ENCODE assay signal across 20 mouse cellular contexts in genomic region chr7:138075231-138075630, GRCm38 (mm10).
DNase-seq lines count a peak whose midpoint lies in the region; ATAC-seq and TF ChIP-seq lines count a peak whose summit lies in the region.
"Had no signal": no experiment of that assay in that cellular context is flagged by ENCODE, and none has a peak within 500 bp of the region (broad histone marks: within the 10 kb centered on the region; RNA-seq: fewer than 3 reads in every experiment).

No protein-coding gene starts in this region.

- no peak overlapping the region for H3K4me2 ChIP-seq in forebrain, embryonic 14.5 days (ENCODE audit: low read length)
- no peak overlapping the region for H3K4me2 ChIP-seq in forebrain, embryonic 16.5 days (ENCODE audit: low read length)
- no peak overlapping the region for H3K4me2 ChIP-seq in kidney, embryonic 14.5 days (replicated peaks; ENCODE audit: low read depth, low read length)
- H3K4me2 ChIP-seq in midbrain, embryonic 14.5 days (ENCODE audit: low read length) = no peak overlapping the region
- H3K4me2 ChIP-seq in midbrain, postnatal 0 days (ENCODE audit: low read depth, low read length, poor library complexity, severe bottlenecking) = no peak overlapping the region
- H3K4me2 ChIP-seq: forebrain, embryonic 15.5 days; hindbrain, embryonic 12.5 days had no signal

- H3K4me3 ChIP-seq in forebrain, embryonic 14.5 days (ENCODE audit: low read depth, low read length) = no peak overlapping the region
- H3K4me3 ChIP-seq in forebrain, embryonic 16.5 days (replicated peaks; ENCODE audit: low read length) = no peak overlapping the region
- no peak overlapping the region for H3K4me3 ChIP-seq in kidney, embryonic 14.5 days (ENCODE audit: low read length)
- no peak overlapping the region for H3K4me3 ChIP-seq in midbrain, embryonic 14.5 days (replicated peaks; ENCODE audit: low read depth, low read length)
- no peak overlapping the region for H3K4me3 ChIP-seq in midbrain, embryonic 10.5 days
- H3K4me3 ChIP-seq in midbrain, postnatal 0 days (ENCODE audit: low read depth, low read length) = no peak overlapping the region
- H3K4me3 ChIP-seq: embryonic facial prominence, embryonic 10.5 days; forebrain, embryonic 15.5 days; hindbrain, embryonic 12.5 days had no signal

- TF ChIP-seq CTCF in midbrain, postnatal 0 days (IDR thresholded peaks at IDR 0.05) = no peak

- no peak overlapping the region for H3K9ac ChIP-seq in forebrain, embryonic 14.5 days (ENCODE audit: low read length)
- H3K9ac ChIP-seq in forebrain, embryonic 16.5 days (replicated peaks; ENCODE audit: low read depth, low read length) = no peak overlapping the region
- H3K9ac ChIP-seq in kidney, embryonic 14.5 days (ENCODE audit: low read depth, low read length) = no peak overlapping the region
- H3K9ac ChIP-seq in midbrain, embryonic 14.5 days (replicated peaks; ENCODE audit: low read length) = no peak overlapping the region
- no peak overlapping the region for H3K9ac ChIP-seq in midbrain, postnatal 0 days (replicated peaks; ENCODE audit: low read length, poor library complexity, severe bottlenecking)
- H3K9ac ChIP-seq: forebrain, embryonic 15.5 days; hindbrain, embryonic 12.5 days had no signal

- H3K27ac ChIP-seq in forebrain, embryonic 14.5 days (ENCODE audit: low read depth, low read length) = no peak overlapping the region
- H3K27ac ChIP-seq in forebrain, embryonic 16.5 days (ENCODE audit: low read length) = no peak overlapping the region
- no peak overlapping the region for H3K27ac ChIP-seq in kidney, embryonic 14.5 days (ENCODE audit: low read depth, low read length)
- no peak overlapping the region for H3K27ac ChIP-seq in midbrain, embryonic 14.5 days (replicated peaks; ENCODE audit: low read depth, low read length)
- H3K27ac ChIP-seq in midbrain, embryonic 10.5 days (replicated peaks) = no peak overlapping the region
- no peak overlapping the region for H3K27ac ChIP-seq in midbrain, postnatal 0 days (ENCODE audit: low read depth, low read length)
- H3K27ac ChIP-seq: embryonic facial prominence, embryonic 10.5 days; forebrain, embryonic 15.5 days; hindbrain, embryonic 12.5 days had no signal

- DNase-seq in forebrain, embryonic 14.5 days (ENCODE audit: low spot score) = peak; percentile 22
- DNase-seq in kidney, adult 9 months = no peak
- peak; percentile 53 for DNase-seq in midbrain, embryonic 14.5 days
- no peak for DNase-seq in midbrain, embryonic 10.5 days (ENCODE audit: low spot score)
- peak; percentile 26 for DNase-seq in midbrain, postnatal 0 days (ENCODE audit: low spot score)
- DNase-seq: adrenal gland, postnatal 10 days; B cell, adult 2 months; cerebellum, adult 2 months; cerebellum, postnatal 10 days; gastrocnemius, postnatal 14 days; heart, postnatal 10 days; heart, postnatal 4 days had no signal

- 82% methylated on average over 3 of the region's 3 CpGs for WGBS in forebrain, embryonic 14.5 days
- 64% methylated on average over 3 of the region's 3 CpGs for WGBS in forebrain, embryonic 16.5 days
- 44% methylated on average over 3 of the region's 3 CpGs for WGBS in kidney, embryonic 14.5 days
- 65% methylated on average over 3 of the region's 3 CpGs for WGBS in midbrain, embryonic 14.5 days
- 81% methylated on average over 3 of the region's 3 CpGs for WGBS in midbrain, embryonic 10.5 days
- WGBS in midbrain, postnatal 0 days = 56% methylated on average over 3 of the region's 3 CpGs

- no peaks in the 10 kb centered on the region for H3K27me3 ChIP-seq in forebrain, embryonic 14.5 days (replicated peaks; ENCODE audit: control insufficient read depth, insufficient read depth, low read length)
- H3K27me3 ChIP-seq in forebrain, embryonic 16.5 days (replicated peaks; ENCODE audit: control insufficient read depth, insufficient read depth, low read length) = no peaks in the 10 kb centered on the region
- H3K27me3 ChIP-seq in kidney, embryonic 14.5 days (ENCODE audit: control insufficient read depth, insufficient read depth, low read length) = no peaks in the 10 kb centered on the region
- no peaks in the 10 kb centered on the region for H3K27me3 ChIP-seq in midbrain, embryonic 14.5 days (ENCODE audit: control insufficient read depth, insufficient read depth, low read length)
- H3K27me3 ChIP-seq in midbrain, embryonic 10.5 days (ENCODE audit: low read depth, poor library complexity, severe bottlenecking) = no peaks in the 10 kb centered on the region
- no peaks in the 10 kb centered on the region for H3K27me3 ChIP-seq in midbrain, postnatal 0 days (ENCODE audit: insufficient read depth, low read length)
- H3K27me3 ChIP-seq: forebrain, embryonic 15.5 days; hindbrain, embryonic 12.5 days had no signal

- H3K4me1 ChIP-seq in forebrain, embryonic 14.5 days (ENCODE audit: control insufficient read depth, insufficient read depth, low read length) = no peaks in the 10 kb centered on the region
- no peaks in the 10 kb centered on the region for H3K4me1 ChIP-seq in forebrain, embryonic 16.5 days (replicated peaks; ENCODE audit: control insufficient read depth, insufficient read depth, low read length)
- H3K4me1 ChIP-seq in kidney, embryonic 14.5 days (ENCODE audit: control insufficient read depth, insufficient read depth, low read length) = no peaks in the 10 kb centered on the region
- H3K4me1 ChIP-seq in midbrain, embryonic 14.5 days (ENCODE audit: control insufficient read depth, insufficient read depth, low read length) = 0 out of 2 replicates have a peak, but pooled peaks cover 4% of the 10 kb centered on the region
- no peaks in the 10 kb centered on the region for H3K4me1 ChIP-seq in midbrain, embryonic 10.5 days
- H3K4me1 ChIP-seq in midbrain, postnatal 0 days (ENCODE audit: insufficient read depth, low read length) = no peaks in the 10 kb centered on the region
- H3K4me1 ChIP-seq: embryonic facial prominence, embryonic 10.5 days; forebrain, embryonic 15.5 days; hindbrain, embryonic 12.5 days had no signal

- H3K36me3 ChIP-seq in forebrain, embryonic 14.5 days (ENCODE audit: control insufficient read depth, insufficient read depth, low read length) = no peaks in the 10 kb centered on the region
- H3K36me3 ChIP-seq in forebrain, embryonic 16.5 days (ENCODE audit: control insufficient read depth, insufficient read depth) = no peaks in the 10 kb centered on the region
- no peaks in the 10 kb centered on the region for H3K36me3 ChIP-seq in kidney, embryonic 14.5 days (ENCODE audit: control insufficient read depth, insufficient read depth, low read length)
- H3K36me3 ChIP-seq in midbrain, embryonic 14.5 days (ENCODE audit: control insufficient read depth, insufficient read depth, low read length) = no peaks in the 10 kb centered on the region
- no peaks in the 10 kb centered on the region for H3K36me3 ChIP-seq in midbrain, embryonic 10.5 days
- no peaks in the 10 kb centered on the region for H3K36me3 ChIP-seq in midbrain, postnatal 0 days (ENCODE audit: insufficient read depth, low read length)
- H3K36me3 ChIP-seq: embryonic facial prominence, embryonic 10.5 days; forebrain, embryonic 15.5 days; G1E; hindbrain, embryonic 12.5 days had no signal

- no peaks in the 10 kb centered on the region for H3K9me3 ChIP-seq in forebrain, embryonic 14.5 days (replicated peaks; ENCODE audit: control insufficient read depth, low read length)
- H3K9me3 ChIP-seq in forebrain, embryonic 16.5 days (ENCODE audit: control insufficient read depth, low read length) = no peaks in the 10 kb centered on the region
- no peaks in the 10 kb centered on the region for H3K9me3 ChIP-seq in kidney, embryonic 14.5 days (ENCODE audit: control insufficient read depth, low read length)
- no peaks in the 10 kb centered on the region for H3K9me3 ChIP-seq in midbrain, embryonic 14.5 days (ENCODE audit: control insufficient read depth, low read length)
- H3K9me3 ChIP-seq in midbrain, embryonic 10.5 days (replicated peaks) = no peaks in the 10 kb centered on the region
- H3K9me3 ChIP-seq in midbrain, postnatal 0 days (ENCODE audit: low read length) = no peaks in the 10 kb centered on the region
- H3K9me3 ChIP-seq: embryonic facial prominence, embryonic 10.5 days; forebrain, embryonic 15.5 days; hindbrain, embryonic 12.5 days had no signal

- no peak for ATAC-seq in forebrain, embryonic 14.5 days
- no peak for ATAC-seq in forebrain, embryonic 16.5 days
- peak; percentile 49 for ATAC-seq in kidney, embryonic 14.5 days (ENCODE audit: low FRiP score, low TSS enrichment)
- ATAC-seq in midbrain, embryonic 14.5 days (ENCODE audit: low FRiP score, low TSS enrichment) = no peak
- no peak for ATAC-seq in midbrain, postnatal 0 days (ENCODE audit: low FRiP score)
- no peak for ATAC-seq in megakaryocyte progenitor cell, adult 5-6 weeks (replicated peaks; ENCODE audit: poor library complexity)
- ATAC-seq: CD4-positive, CD25-positive, alpha-beta regulatory T cell, adult 4 months; forebrain, embryonic 15.5 days had no signal

Comparison
In these comparisons a context has a peak if more than half of its experiments do, and no peak if none do; other contexts are left out.
1. DNase-seq: peak in forebrain, embryonic 14.5 days (single experiment), midbrain, embryonic 14.5 days (single experiment) and midbrain, postnatal 0 days (single experiment); none in kidney, adult 9 months (single experiment) and midbrain, embryonic 10.5 days (single experiment).